Mouse (Mus musculus) E14TG2a.4 (cell line): ENCODE data around the gene Exoc3.

ENCODE experiments used
- H3K27me3 ChIP-seq: 2 replicates; pipeline ENCODE4 v1.6.1; 2014; ENCODE audit warnings: low read length, control low read depth; ENCODE audit not compliant: insufficient read depth
- H3K36me3 ChIP-seq: 2 replicates; pipeline ENCODE4 v1.6.1; 2014; ENCODE audit warnings: low read length, control low read depth; ENCODE audit not compliant: insufficient read depth
- H3K4me1 ChIP-seq: replicated peaks from 2 replicates; pipeline ENCODE4 v1.6.1; 2014; ENCODE audit warnings: low read depth, low read length, control low read depth
- H3K4me3 ChIP-seq: replicated peaks from 2 replicates; pipeline ENCODE4 v1.5.1; 2014; ENCODE audit warnings: mild to moderate bottlenecking, low read length
- H3K9me3 ChIP-seq: 2 replicates; pipeline ENCODE4 v1.6.1; 2014; ENCODE audit warnings: low read length, control low read depth
- CTCF ChIP-seq: conservative IDR thresholded peaks from 2 replicates; pipeline ENCODE4 v1.5.1; 2014; ENCODE audit warnings: low read length
- NANOG ChIP-seq: IDR thresholded peaks from 2 replicates; pipeline ENCODE4 v1.6.1; 2014; ENCODE audit warnings: borderline replicate concordance, low read length, mixed read lengths
- POU5F1 ChIP-seq: IDR thresholded peaks from 2 replicates; pipeline ENCODE4 v1.6.1; 2014; ENCODE audit warnings: low read length, borderline replicate concordance

Gene Exoc3

GRCm38 (mm10) chr13:74196451-74196850 lies 12.1 kb downstream of the Exoc3 start:
- Histone ChIP-seq H3K27me3 (no peaks in the 10 kb centered on the region), H3K4me3 (no peak overlapping the region), H3K9me3 (no peaks in the 10 kb centered on the region), H3K4me1 (peaks cover 8% of the 10 kb centered on the region; the same call in 1 of the 2 replicates), H3K36me3 (peaks cover 33% of the 10 kb centered on the region)
- TF ChIP-seq POU5F1 (no peak), NANOG (no peak), CTCF (no peak)

DNA sequence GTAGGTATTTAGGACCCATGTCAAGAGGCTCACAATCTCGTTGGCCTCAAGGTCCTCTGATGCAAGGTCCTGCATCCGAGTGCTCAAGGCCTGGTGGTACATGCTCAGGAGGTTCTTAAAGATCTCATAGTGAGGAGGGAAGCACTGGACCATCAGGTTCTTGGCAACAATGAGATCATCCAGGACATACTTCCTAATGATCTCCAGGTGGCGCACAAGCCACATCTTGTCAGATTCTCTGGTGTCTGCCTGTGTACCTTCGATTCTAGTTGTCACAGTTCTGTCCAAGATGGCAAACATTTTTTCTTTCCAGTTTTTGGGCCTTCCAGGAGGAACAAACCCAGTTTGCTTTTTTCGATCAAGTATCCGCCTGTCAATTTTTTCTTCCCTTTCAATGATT lies 15.9 kb downstream of the Exoc3 start:
- peaks cover 52% of the 10 kb centered on the region for H3K36me3 ChIP-seq
- TF ChIP-seq CTCF (peak; percentile 22), POU5F1 (no peak), NANOG (no peak)
- peaks cover 8% of the 10 kb centered on the region; the same call in 1 of the 2 replicates for H3K4me1 ChIP-seq

DNA sequence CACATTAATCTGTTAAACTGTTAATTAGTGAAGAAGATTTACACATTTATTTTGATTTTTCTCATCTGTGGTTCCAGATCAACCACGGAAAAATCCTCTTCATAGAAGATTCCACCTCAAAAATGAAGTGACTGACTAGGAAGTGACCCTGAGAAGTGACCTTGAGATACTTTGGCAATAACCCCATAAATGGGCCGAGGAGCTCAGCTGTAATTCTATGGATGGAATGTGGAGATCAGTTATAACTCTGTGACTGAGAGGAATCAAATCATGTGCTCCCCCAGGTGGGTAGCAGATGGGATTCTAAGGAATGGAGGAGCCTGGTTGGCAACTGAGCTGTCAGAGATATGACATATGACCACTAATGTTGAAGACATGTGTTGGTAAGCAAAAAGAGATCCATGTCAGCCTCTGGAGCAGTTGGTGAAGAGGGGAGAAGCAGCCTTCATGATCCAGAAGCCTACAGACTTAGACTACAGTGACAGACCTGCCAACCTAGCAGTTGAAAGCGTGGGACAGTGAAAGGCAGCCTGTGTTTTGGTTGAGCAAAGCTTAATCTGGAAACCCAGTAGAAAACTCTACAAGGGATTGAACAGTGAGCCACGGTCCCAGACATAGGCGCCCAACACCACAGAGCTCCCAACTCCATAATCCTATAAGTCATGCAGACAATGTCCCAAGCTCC lies 25.4 kb downstream of the Exoc3 start:
- peaks cover 51% of the 10 kb centered on the region for H3K36me3 ChIP-seq
- no peak for TF ChIP-seq NANOG
- TF ChIP-seq POU5F1, result no peak
- no peaks in the 10 kb centered on the region for H3K9me3 ChIP-seq
- H3K4me3 ChIP-seq, result no peak overlapping the region
- no peaks in the 10 kb centered on the region for H3K4me1 ChIP-seq
- H3K27me3 ChIP-seq, result no peaks in the 10 kb centered on the region

More for the DNA sequence above, 15.9 kb downstream of the Exoc3 start:
- Histone ChIP-seq H3K27me3 (no peaks in the 10 kb centered on the region), H3K9me3 (no peaks in the 10 kb centered on the region), H3K4me3 (no peak overlapping the region)

DNA sequence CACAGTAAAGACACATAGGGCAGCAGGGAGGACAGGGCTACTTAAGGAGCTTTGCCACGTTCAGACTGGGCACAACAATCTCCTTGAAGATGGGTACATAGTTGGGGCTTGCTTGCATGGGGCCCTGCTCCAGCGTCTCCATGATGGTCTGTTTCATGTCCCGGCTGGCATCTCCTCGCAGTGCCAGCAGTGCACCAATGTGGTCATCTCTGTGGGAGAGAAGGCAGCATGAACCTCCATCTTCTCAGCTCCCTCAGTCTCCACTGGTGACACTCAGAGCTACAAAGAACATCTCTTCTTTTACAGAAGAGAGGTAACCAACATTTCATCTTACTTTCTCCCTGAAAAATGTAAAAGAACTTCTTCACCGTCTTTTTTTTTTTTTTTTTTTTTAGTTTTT lies 36.5 kb downstream of the Exoc3 start:
- H3K4me3 ChIP-seq, result no peak overlapping the region

GRCm38 (mm10) chr13:74169446-74170164 lies 38.9 kb downstream of the Exoc3 start:
- H3K27me3 ChIP-seq, result peaks cover 41% of the 10 kb centered on the region
- H3K36me3 ChIP-seq, result peaks cover 33% of the 10 kb centered on the region
- TF ChIP-seq POU5F1 (no peak), NANOG (no peak), CTCF (no peak)
- no peak overlapping the region for H3K4me3 ChIP-seq
- peaks cover 17% of the 10 kb centered on the region for H3K4me1 ChIP-seq
- no peaks in the 10 kb centered on the region for H3K9me3 ChIP-seq

More for the DNA sequence above, 36.5 kb downstream of the Exoc3 start:
- TF ChIP-seq CTCF, result no peak
- TF ChIP-seq NANOG, result no peak
- no peak for TF ChIP-seq POU5F1
- Histone ChIP-seq H3K9me3 (no peaks in the 10 kb centered on the region), H3K36me3 (peaks cover 46% of the 10 kb centered on the region), H3K27me3 (peaks cover 17% of the 10 kb centered on the region), H3K4me1 (peaks cover 5% of the 10 kb centered on the region)

GRCm38 (mm10) chr13:74167492-74167891 lies 41.0 kb downstream of the Exoc3 start:
- Histone ChIP-seq H3K4me3 (no peak overlapping the region), H3K27me3 (peaks cover 47% of the 10 kb centered on the region), H3K36me3 (peaks cover 14% of the 10 kb centered on the region), H3K4me1 (peaks cover 17% of the 10 kb centered on the region), H3K9me3 (no peaks in the 10 kb centered on the region)
- no peak for TF ChIP-seq NANOG
- no peak for TF ChIP-seq CTCF
- TF ChIP-seq POU5F1, result no peak

- TF ChIP-seq POU5F1, result no peak
- H3K9me3 ChIP-seq, result no peaks in the 10 kb centered on the region
- H3K27me3 ChIP-seq, result peaks cover 47% of the 10 kb centered on the region
- H3K36me3 ChIP-seq, result peaks cover 12% of the 10 kb centered on the region
- H3K4me1 ChIP-seq, result peaks cover 17% of the 10 kb centered on the region
- H3K4me3 ChIP-seq, result peak overlapping the region; percentile 62
Measured at GRCm38 (mm10) chr13:74167057-74167413, 41.5 kb downstream of the Exoc3 start.

DNA sequence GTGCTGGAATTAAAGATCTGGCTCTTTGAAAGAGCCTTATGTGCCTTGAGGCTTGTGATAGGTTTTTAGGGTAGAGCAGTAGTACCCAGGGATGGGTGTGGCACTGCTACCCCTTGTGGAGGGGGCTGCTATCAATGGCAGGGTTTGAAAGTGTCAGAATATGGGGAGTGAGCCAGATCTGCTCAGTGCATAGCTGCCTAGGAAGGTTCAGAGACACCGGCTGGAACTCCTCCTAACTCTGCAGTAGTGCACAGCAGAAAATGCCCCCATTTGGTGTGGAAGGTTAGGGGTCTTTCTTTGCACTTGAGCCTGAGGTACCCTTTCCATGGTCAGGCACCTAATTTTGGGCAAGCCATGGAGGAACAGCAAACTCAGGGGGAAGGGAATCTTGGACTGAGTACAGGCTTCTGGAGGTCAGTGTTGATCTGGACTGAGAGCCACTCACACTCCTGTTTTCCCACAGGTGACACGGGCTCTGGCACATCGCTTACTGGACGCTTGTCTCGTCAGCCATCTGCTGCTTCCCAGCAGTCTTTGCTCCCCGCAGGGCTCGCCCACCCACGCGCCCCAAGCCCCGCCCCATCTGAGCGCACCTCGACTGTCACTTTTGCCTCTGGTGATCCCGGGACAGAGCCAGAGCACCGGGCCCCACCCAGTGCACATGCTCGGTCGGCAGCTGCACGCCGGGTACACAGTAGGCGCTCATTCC lies 42.0 kb downstream of the Exoc3 start:
- TF ChIP-seq CTCF (no peak), POU5F1 (no peak), NANOG (no peak)
- H3K9me3 ChIP-seq, result no peaks in the 10 kb centered on the region
- peaks cover 47% of the 10 kb centered on the region for H3K27me3 ChIP-seq
- peak overlapping the region; percentile 62 for H3K4me3 ChIP-seq
- peaks cover 17% of the 10 kb centered on the region for H3K4me1 ChIP-seq
- peaks cover 6% of the 10 kb centered on the region; the same call in 1 of the 2 replicates for H3K36me3 ChIP-seq
